Mouse (Mus musculus) G1E (cell line): ENCODE results near the gene Ebp.

Experiments used
- CTCF ChIP-seq: IDR thresholded peaks from 2 replicates; pipeline ENCODE4 v1.5.1; 2012; ENCODE audit warnings: low read depth, low read length, inconsistent platforms, mixed read lengths
- GATA1 ChIP-seq: IDR thresholded peaks from 2 replicates; pipeline ENCODE4 v1.6.1; 2012; ENCODE audit warnings: borderline replicate concordance, low read length, inconsistent platforms, mixed read lengths
- POLR2AphosphoS5 ChIP-seq: IDR thresholded peaks from 2 replicates; pipeline ENCODE4 v1.6.1; 2012; ENCODE audit warnings: low read depth, low read length, inconsistent platforms; ENCODE audit not compliant: insufficient replicate concordance

DNA sequence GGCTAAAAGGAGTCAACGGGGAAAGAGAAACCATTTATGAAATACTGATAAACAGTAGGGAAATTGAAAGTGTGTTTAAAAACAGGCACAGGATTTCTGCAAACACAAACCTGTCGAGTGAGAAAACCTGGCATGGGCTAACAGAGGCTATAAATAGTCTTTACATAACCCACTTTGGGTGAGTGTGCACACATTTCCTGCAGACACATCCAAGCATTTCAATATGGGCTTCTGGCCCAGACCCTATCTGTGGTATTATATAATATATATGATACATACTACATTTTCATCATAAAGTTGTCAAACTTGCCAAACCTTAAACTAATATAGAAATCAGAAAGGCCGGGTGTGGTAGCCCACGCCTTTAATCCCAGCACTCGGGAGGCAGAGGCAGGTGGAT, 30.2 kb downstream of the Ebp start:
- no peak for TF ChIP-seq CTCF
- no peak for TF ChIP-seq POLR2AphosphoS5
- no peak for TF ChIP-seq GATA1
